Mouse (Mus musculus): ENCODE results near the gene Ireb2. TPM values are rescaled to one million over a fixed set of nuclear protein-coding genes. Genes with fewer than 3 reads are reported as not detected.

The Ireb2 gene
- total RNA-seq, 2 experiments from 2014 or later: 18.3 to 21.8 TPM

DNA sequence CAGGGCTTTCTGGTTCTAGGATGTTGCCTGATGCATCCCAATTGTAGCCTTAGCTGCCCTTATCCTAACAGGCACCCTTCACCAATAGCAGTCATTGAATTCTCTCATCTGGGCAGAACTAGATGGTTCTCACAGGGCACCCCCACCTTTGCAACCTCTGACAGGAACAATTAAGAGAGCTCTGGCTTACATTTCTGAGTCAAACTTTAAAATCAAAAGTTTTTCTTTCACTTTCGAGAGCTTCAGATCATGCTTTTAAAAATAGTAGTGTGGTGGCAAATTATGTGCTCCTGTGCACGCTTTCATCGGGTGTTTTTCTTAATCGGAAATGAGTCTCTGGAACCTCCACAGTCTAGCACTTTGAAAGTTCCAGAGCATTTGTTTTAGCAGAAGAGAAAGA is 97.5 kb downstream of the Ireb2 start:
- Histone ChIP-seq H3K27ac (no peak overlapping the region), H3K4me3 (no peak overlapping the region)
- intact Hi-C loops (cut with DNase I): no loop called here
- no peak for TF ChIP-seq CTCF (IDR thresholded peaks at IDR 0.05)
- DNase-seq: no peak

Other genes with a start within 250 kb of the Ireb2 start
- gene Acsbg1, start 201.9 kb upstream of the Ireb2 start, total RNA-seq (2021): under 1 TPM; 0.15 to 0.28 TPM
- 10 to 100 TPM; 43.5 to 87.0 TPM for gene Dnaja4, start 164.9 kb upstream of the Ireb2 start, total RNA-seq (2021)
- 10 to 100 TPM; 17.9 to 20.8 TPM for gene Wdr61, start 129.3 kb upstream of the Ireb2 start, total RNA-seq (2021)
- 1 to 10 TPM in 1 of 2 experiments, not detected in 1; 2.2 TPM for gene Crabp1, start 99.0 kb upstream of the Ireb2 start, total RNA-seq (2021)
- gene Hykk, start 53.5 kb downstream of the Ireb2 start, total RNA-seq (2021): under 1 TPM; 0.64 to 0.86 TPM
- 100 to 1,000 TPM; 131 TPM for gene Psma4, start 87.0 kb downstream of the Ireb2 start, total RNA-seq (2021)
- not detected for gene AY074887, start 87.2 kb downstream of the Ireb2 start, total RNA-seq (2021)
- gene Chrna5, start 117.1 kb downstream of the Ireb2 start, total RNA-seq (2021): not detected
- gene Chrna3, start 162.8 kb downstream of the Ireb2 start, total RNA-seq (2021): not detected
- not detected for gene Chrnb4, start 185.0 kb downstream of the Ireb2 start, total RNA-seq (2021)